Mouse (Mus musculus): ENCODE measurements around the gene Olfr1044.

Gene Olfr1044

DNA sequence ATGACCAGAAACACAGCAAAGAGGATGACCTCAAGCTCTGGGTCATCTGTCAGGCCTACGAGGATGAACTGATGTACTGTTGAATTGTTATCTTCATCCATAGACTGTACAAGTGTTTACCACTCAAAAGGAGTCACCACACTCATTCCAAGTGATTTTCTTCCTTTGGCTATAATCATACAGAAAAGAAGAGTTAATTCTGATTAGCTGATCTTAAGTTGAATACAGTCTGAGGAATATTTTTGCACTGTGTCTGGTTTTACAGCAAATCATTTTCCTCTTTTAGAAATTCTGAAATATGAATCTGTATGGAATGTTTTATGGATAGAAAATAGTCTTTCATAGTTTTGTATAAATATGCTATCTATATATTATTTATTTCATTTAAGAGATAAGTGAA lies 31.0 kb downstream of the Olfr1044 start, which contains the start of gene Olfr1040:
Gene Olfr1040 (minus strand): TSS at position 101 of the 400 bp plus-strand sequence.
- no peak within 1 kb of the TSS for H3K4me3 ChIP-seq (replicated peaks; ENCODE audit: low read length)
- no peak for TF ChIP-seq CTCF (conservative IDR thresholded peaks at IDR 0.05; ENCODE audit: low read length)
- no peak for TF ChIP-seq NANOG (IDR thresholded peaks at IDR 0.05; ENCODE audit: borderline replicate concordance, low read length)
- TF ChIP-seq POU5F1 (IDR thresholded peaks at IDR 0.05; ENCODE audit: borderline replicate concordance, low read length) = no peak
- H3K27me3 ChIP-seq (ENCODE audit: insufficient read depth, low read length) = no peaks in the 10 kb centered on the region
- H3K36me3 ChIP-seq (ENCODE audit: insufficient read depth, low read length) = no peaks in the 10 kb centered on the region
- no peaks in the 10 kb centered on the region for H3K4me1 ChIP-seq (replicated peaks; ENCODE audit: low read depth, low read length)
- 0 out of 2 replicates have a peak, but pooled peaks cover 2% of the 10 kb centered on the region for H3K9me3 ChIP-seq (ENCODE audit: low read length)

DNA sequence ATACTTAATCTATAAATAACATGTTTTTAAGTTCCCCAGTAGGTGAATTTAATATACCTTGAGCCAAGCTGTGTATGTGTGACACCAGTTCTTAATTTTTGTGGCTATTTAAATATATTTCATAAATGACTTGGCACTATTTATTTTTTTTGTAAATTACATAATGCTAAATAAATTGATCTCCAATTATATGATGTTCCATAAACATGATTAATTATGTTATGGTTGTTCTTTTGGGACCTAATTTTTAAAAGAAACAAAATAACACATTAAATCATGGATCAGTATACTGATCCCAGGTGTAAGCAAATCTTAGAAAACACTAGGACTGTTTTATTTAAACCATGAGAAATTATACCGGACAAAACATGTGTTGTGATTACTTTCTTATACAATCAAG lies 41.8 kb downstream of the Olfr1044 start, which contains the start of gene Olfr1039:
Gene Olfr1039 (minus strand): TSS at position 101 of the 400 bp plus-strand sequence.
- H3K27me3 ChIP-seq (ENCODE audit: insufficient read depth, low read length) = no peaks in the 10 kb centered on the region
- H3K9me3 ChIP-seq (ENCODE audit: low read length) = no peaks in the 10 kb centered on the region
- no peak for TF ChIP-seq CTCF (conservative IDR thresholded peaks at IDR 0.05; ENCODE audit: low read length)
- TF ChIP-seq NANOG (IDR thresholded peaks at IDR 0.05; ENCODE audit: borderline replicate concordance, low read length) = no peak
- TF ChIP-seq POU5F1 (IDR thresholded peaks at IDR 0.05; ENCODE audit: borderline replicate concordance, low read length) = no peak
- no peak within 1 kb of the TSS for H3K4me3 ChIP-seq (replicated peaks; ENCODE audit: low read length)
- H3K36me3 ChIP-seq (ENCODE audit: insufficient read depth, low read length) = no peaks in the 10 kb centered on the region
- no peaks in the 10 kb centered on the region for H3K4me1 ChIP-seq (replicated peaks; ENCODE audit: low read depth, low read length)

Data from E14TG2a.4 (cell line).